Mouse (Mus musculus): Measurements from ENCODE around the gene Gtf2i. TPM values are rescaled to one million over a fixed set of nuclear protein-coding genes. Genes with fewer than 3 reads are reported as not detected.

Gtf2i gene
- total RNA-seq, 2 experiments from 2014 or later, result 201 to 208 TPM

GRCm38 (mm10) chr5:134226946-134227345, 87.6 kb downstream of the Gtf2i start:
- DNase-seq, result no peak
- intact Hi-C loops (cut with DNase I), result loop anchor here (2.0 kb wide), 1 partner anchor 116 kb away; no protein-coding TSS in a partner anchor

GRCm38 (mm10) chr5:134225110-134225901, 89.3 kb downstream of the Gtf2i start:
- DNase-seq, result no peak
- intact Hi-C loops (cut with DNase I), result no loop called here

GRCm38 (mm10) chr5:134221708-134222150, 92.8 kb downstream of the Gtf2i start:
- intact Hi-C loops (cut with DNase I), result no loop called here
- no peak for DNase-seq

- DNase-seq, result no peak
- intact Hi-C loops (cut with DNase I), result no loop called here
Observed at GRCm38 (mm10) chr5:134221278-134221677, 93.3 kb downstream of the Gtf2i start.

GRCm38 (mm10) chr5:134217900-134218299, 96.7 kb downstream of the Gtf2i start:
- intact Hi-C loops (cut with DNase I), result no loop called here
- DNase-seq, result no peak

- intact Hi-C loops (cut with DNase I), result no loop called here
- DNase-seq, result no peak
Observed at GRCm38 (mm10) chr5:134214021-134214806, 100.3 kb downstream of the Gtf2i start.

- intact Hi-C loops (cut with DNase I), result no loop called here
- no peak for DNase-seq
Observed at GRCm38 (mm10) chr5:134209931-134210554, 104.5 kb downstream of the Gtf2i start.

- intact Hi-C loops (cut with DNase I), result no loop called here
- DNase-seq, result no peak
Observed at GRCm38 (mm10) chr5:134206721-134207120, 107.8 kb downstream of the Gtf2i start.

- intact Hi-C loops (cut with DNase I), result no loop called here
- no peak for DNase-seq
Observed at GRCm38 (mm10) chr5:134193664-134194063, 120.9 kb downstream of the Gtf2i start.

- intact Hi-C loops (cut with DNase I), result loop anchor here (2.0 to 10.0 kb wide), 2 partner anchors 40 to 126 kb away; partner anchors contain the start of genes Gtf2i and Ncf1
- no peak for DNase-seq
Observed at GRCm38 (mm10) chr5:134188571-134188970, 126.0 kb downstream of the Gtf2i start.

Small RNAs within 50 kb of the gene (microRNA-seq; reads per million reads assigned to microRNA genes)
- 0 reads per million in 2 experiments for gene Mir3965 (ENCODE audit: borderline number of aligned reads in 2 of 2)

Other genes starting within 250 kb of the Gtf2i start
- 10 to 100 TPM; 24.9 to 30.9 TPM for gene Castor2, start 215.0 kb downstream of the Gtf2i start, total RNA-seq (2021)
- 10 to 100 TPM; 29.3 to 30.2 TPM for gene Rcc1l, start 138.0 kb downstream of the Gtf2i start, total RNA-seq (2021)
- 1 to 10 TPM; 4.9 to 5.0 TPM for gene Gtf2ird2, start 130.7 kb downstream of the Gtf2i start, total RNA-seq (2021)
- 1 to 10 TPM; 6.3 to 6.8 TPM for gene Ncf1, start 85.1 kb downstream of the Gtf2i start, total RNA-seq (2021)
- gene Gtf2ird1, start 142.0 kb upstream of the Gtf2i start, total RNA-seq (2021), result 10 to 100 TPM; 23.4 to 26.9 TPM
- 1 to 10 TPM; 6.4 to 7.5 TPM for gene Clip2, start 237.7 kb upstream of the Gtf2i start, total RNA-seq (2021)
- gene Syna, start 245.4 kb upstream of the Gtf2i start, total RNA-seq (2021), result not detected